ENCODE assay signal across 7 mouse cellular contexts in the genomic region with DNA sequence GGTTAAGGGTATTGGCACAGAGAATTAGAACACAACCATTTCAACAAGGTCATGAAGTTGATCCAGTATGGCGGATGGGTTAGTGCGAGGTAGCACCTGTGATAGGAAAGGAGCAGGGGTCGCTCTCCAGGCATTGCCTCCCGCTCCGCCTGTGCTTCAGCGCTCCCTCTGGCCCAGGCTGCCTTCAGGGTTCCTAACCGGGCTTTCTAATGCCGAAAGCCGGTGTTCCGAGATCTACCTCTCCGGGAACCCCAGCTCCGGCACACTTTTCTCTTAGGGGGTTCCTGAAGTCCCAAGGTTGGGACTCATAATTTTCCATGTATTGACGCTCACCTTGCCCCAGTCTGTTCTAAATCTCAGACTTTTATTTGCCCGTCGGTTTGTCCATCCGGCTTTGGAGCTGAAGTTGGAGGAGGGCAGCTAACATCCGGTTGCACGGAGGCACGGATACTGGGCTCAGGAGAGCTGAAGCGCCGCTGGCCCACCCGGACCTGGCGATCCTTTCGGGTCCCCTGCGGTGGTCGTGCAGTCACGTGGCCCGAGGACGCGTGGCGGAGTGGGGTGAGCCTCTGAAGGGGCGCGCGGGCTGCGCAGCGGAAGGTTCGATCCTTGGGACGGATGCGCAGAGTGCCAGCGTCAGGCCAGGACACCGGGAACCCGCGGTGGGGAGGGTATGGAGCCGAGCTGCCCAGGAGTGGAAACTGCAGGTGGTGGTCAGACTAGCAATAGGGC. TPM values are rescaled to one million over a fixed set of nuclear protein-coding genes. Genes with fewer than 3 reads are reported as not detected.
DNase-seq lines count a peak whose midpoint lies in the region; ATAC-seq and TF ChIP-seq lines count a peak whose summit lies in the region.

Gene Ccdc125 (plus strand): TSS at position 427 of the 732 bp plus-strand sequence.

- H3K9ac ChIP-seq in heart, embryonic 14.5 days (ENCODE audit: low read length), result peak within 1 kb of the TSS; percentile 82
- peak within 1 kb of the TSS; percentile 71 for H3K9ac ChIP-seq in kidney, postnatal 0 days (ENCODE audit: low read depth, low read length)

- under 1% methylated on average over 44 of the region's 44 CpGs for WGBS in heart, embryonic 14.5 days
- 1% methylated on average over 44 of the region's 44 CpGs for WGBS in kidney, postnatal 0 days

- H3K27ac ChIP-seq in heart, embryonic 14.5 days (replicated peaks in 1 of 2; ENCODE audit: control insufficient read depth in 1 of 2, insufficient read depth in 1 of 2, low read depth in 2 of 2, low read length in 2 of 2), result peak within 1 kb of the TSS; percentile 49 to 58; a peak in 3 of 4 replicates
- peak within 1 kb of the TSS; percentile 85 for H3K27ac ChIP-seq in kidney, postnatal 0 days

- peaks cover 0 to 4% of the 10 kb centered on the region in 2 experiments; a peak in 1 of 4 replicates for H3K4me1 ChIP-seq in heart, embryonic 14.5 days (ENCODE audit: control insufficient read depth in 2 of 2, insufficient read depth in 2 of 2, low read length in 2 of 2)
- H3K4me1 ChIP-seq in kidney, postnatal 0 days (replicated peaks; ENCODE audit: insufficient read depth, low read length), result no peaks in the 10 kb centered on the region

- peaks cover 19% of the 10 kb centered on the region for H3K36me3 ChIP-seq in heart, embryonic 14.5 days (ENCODE audit: control insufficient read depth, insufficient read depth, low read length)
- no peaks in the 10 kb centered on the region for H3K36me3 ChIP-seq in kidney, postnatal 0 days (ENCODE audit: insufficient read depth, low read length)

- TF ChIP-seq CTCF in kidney, postnatal 0 days (IDR thresholded peaks at IDR 0.05; ENCODE audit: low read depth), result no peak

- H3K4me3 ChIP-seq in heart, embryonic 14.5 days (ENCODE audit: control insufficient read depth in 1 of 2, insufficient read depth in 1 of 2, low read depth in 1 of 2, low read length in 2 of 2), result peak within 1 kb of the TSS; percentile 68 to 89
- peak within 1 kb of the TSS; percentile 60 for H3K4me3 ChIP-seq in kidney, postnatal 0 days (replicated peaks; ENCODE audit: low read depth, low read length)

- peak; percentile 67 for DNase-seq in R1 (ENCODE audit: low read depth, low spot score)
- peak; percentile 57 for DNase-seq in kidney, postnatal 0 days (ENCODE audit: low spot score)
- DNase-seq in lung, postnatal 36 days, result peak; percentile 36
- DNase-seq in spleen, adult 12 weeks (ENCODE audit: low spot score), result peak; percentile 2
- DNase-seq in layer of hippocampus, adult 8-10 months (ENCODE audit: low spot score in 2 of 2), result no peak

- H3K9me3 ChIP-seq in heart, embryonic 14.5 days (ENCODE audit: control insufficient read depth, low read length), result no peaks in the 10 kb centered on the region
- H3K9me3 ChIP-seq in kidney, postnatal 0 days (replicated peaks; ENCODE audit: low read length), result no peaks in the 10 kb centered on the region

- no peaks in the 10 kb centered on the region for H3K27me3 ChIP-seq in heart, embryonic 14.5 days (ENCODE audit: control insufficient read depth, insufficient read depth, low read length)
- H3K27me3 ChIP-seq in kidney, postnatal 0 days (ENCODE audit: insufficient read depth, low read length), result no peaks in the 10 kb centered on the region

- peak within 1 kb of the TSS; percentile 74 for H3K4me2 ChIP-seq in heart, embryonic 14.5 days (ENCODE audit: low read length)
- peak within 1 kb of the TSS; percentile 69 for H3K4me2 ChIP-seq in kidney, postnatal 0 days (ENCODE audit: low read length)

- peak; percentile 65 for ATAC-seq in common myeloid progenitor, adult 5-6 weeks (replicated peaks; ENCODE audit: low read depth, poor library complexity, severe bottlenecking)
- peak; percentile 57 for ATAC-seq in heart, embryonic 14.5 days (ENCODE audit: insufficient number of reproducible peaks, insufficient read depth, low FRiP score, low read depth)
- peak; percentile 75 for ATAC-seq in kidney, postnatal 0 days (replicated peaks; ENCODE audit: low FRiP score, low read depth)

RNA-seq across cellular contexts. Expression of gene Ccdc125, which starts in this region (rescaled TPM):
- total RNA-seq in common myeloid progenitor, adult 5-6 weeks (2017), result 9.2 and 10.9 TPM in 2 replicates
- 3.5 and 3.8 TPM in 2 replicates for polyA plus RNA-seq in heart, embryonic 14.5 days (2014; fragmentation: Nextera tagmentation; extraction: Ambion mirVana)
- 6.1 and 6.8 TPM in 2 replicates for polyA plus RNA-seq in kidney, postnatal 0 days (2015; fragmentation: Nextera tagmentation; extraction: Ambion mirVana)
- under 1 TPM in 3 of 4 experiments, not detected in 1; 0.12 to 0.38 (median 0.18) TPM for total RNA-seq in layer of hippocampus, adult 8-10 months (2022)

Comparison
In these comparisons a context has a peak if more than half of its experiments do, and no peak if none do; other contexts are left out.
1. DNase-seq: peak in R1 (single experiment), kidney, postnatal 0 days (single experiment), lung, postnatal 36 days (single experiment) and spleen, adult 12 weeks (single experiment); none in layer of hippocampus, adult 8-10 months (0 of 2).
2. Peak in every context shown above with its lines, with median percentiles within 50 percentile points of each other: ATAC-seq.